Mouse (Mus musculus): ENCODE data around the gene Rsg1. TPM values are rescaled to one million over a fixed set of nuclear protein-coding genes. Genes with fewer than 3 reads are reported as not detected.

Gene Rsg1
- polyA plus RNA-seq, 1 experiment from 2014 or later = 2.0 TPM

DNA sequence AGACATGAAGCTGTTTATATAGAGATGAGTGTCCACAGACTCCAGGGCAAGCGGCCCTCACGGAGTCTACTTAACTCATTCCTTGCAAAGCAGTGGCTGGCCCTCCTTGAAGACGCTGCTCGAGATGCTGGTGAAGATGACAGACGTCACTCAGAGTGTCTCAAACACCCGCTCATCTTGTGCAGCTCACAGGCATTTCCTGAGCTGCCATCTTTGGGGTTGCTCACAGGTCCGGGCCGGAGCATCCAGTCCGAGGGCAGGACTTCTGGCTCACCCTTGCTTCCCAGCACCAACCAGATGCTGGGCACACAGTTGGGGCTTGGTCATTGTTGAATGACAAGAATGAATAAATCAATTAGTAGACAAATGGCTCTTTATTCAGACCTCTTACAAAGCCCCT is 864 bp upstream of the Rsg1 start:
- no peak for ATAC-seq (ENCODE audit: insufficient number of reproducible peaks, low FRiP score)
- H3K9ac ChIP-seq = no peak overlapping the region
- H3K4me3 ChIP-seq = no peak overlapping the region
- H3K4me1 ChIP-seq (replicated peaks) = peaks cover 15% of the 10 kb centered on the region
- H3K4me2 ChIP-seq = peak overlapping the region; percentile 98
- 84% methylated on average over 9 of the region's 9 CpGs for WGBS
- H3K36me3 ChIP-seq = no peaks in the 10 kb centered on the region
- no peaks in the 10 kb centered on the region for H3K9me3 ChIP-seq (replicated peaks)
- no peak overlapping the region for H3K27ac ChIP-seq (ENCODE audit: poor library complexity, severe bottlenecking)
- no peaks in the 10 kb centered on the region for H3K27me3 ChIP-seq (replicated peaks)

DNA sequence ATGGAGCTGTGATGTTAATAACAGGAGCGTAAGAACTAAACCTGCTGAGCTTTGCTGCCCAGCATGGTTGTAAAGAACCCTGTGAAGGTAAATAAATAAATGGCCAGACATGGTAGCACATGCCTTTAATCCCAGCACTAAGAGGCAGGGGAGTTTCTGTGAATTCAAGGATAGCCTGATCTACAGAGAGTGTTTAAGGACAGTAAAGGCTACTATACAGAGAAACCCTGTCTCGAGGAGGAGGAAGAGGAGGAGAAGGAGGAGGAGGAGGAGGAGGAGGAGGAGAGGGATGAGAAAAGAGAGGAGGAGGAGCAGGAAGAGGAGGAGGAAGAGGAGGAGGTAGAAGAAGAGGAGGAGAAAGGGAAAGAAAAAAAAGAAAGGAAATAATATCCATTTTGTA is 414 bp upstream of the Rsg1 start:
- 49% methylated on average over 2 of the region's 2 CpGs for WGBS
- H3K4me1 ChIP-seq (replicated peaks) = peaks cover 15% of the 10 kb centered on the region
- no peaks in the 10 kb centered on the region for H3K27me3 ChIP-seq (replicated peaks)
- H3K4me2 ChIP-seq = peak overlapping the region; percentile 98
- peak overlapping the region; percentile 69; the same call in 1 of the 2 replicates for H3K9ac ChIP-seq
- no peaks in the 10 kb centered on the region for H3K36me3 ChIP-seq
- peak overlapping the region; percentile 61 for H3K4me3 ChIP-seq
- no peak overlapping the region for H3K27ac ChIP-seq (ENCODE audit: poor library complexity, severe bottlenecking)
- H3K9me3 ChIP-seq (replicated peaks) = no peaks in the 10 kb centered on the region
- ATAC-seq (ENCODE audit: insufficient number of reproducible peaks, low FRiP score) = no peak

DNA sequence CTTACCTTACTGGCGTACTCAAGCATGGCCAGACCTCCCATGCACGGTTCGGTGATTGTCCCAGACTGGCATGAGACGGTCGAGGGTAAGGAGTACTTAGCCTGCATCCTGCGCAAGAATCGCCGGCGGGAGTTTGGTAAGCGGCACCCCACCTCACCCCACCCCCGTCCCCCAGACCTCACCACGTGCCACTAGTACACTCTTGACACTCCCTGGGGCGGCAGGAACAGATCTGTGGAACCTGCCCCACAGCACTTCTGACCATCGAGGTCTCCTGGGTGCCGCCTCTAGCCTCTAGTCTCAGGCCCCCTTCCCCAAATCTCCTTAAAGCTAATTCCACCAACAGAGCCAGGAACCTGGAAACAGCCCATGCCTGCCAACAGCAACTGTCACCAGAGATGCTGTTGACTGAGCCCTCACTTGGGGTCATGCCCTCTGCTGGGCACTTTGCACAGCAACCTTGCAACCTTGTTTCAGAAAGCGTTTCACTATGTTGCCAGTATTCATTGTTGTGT is 638 bp downstream of the Rsg1 start:
- ATAC-seq (ENCODE audit: insufficient number of reproducible peaks, low FRiP score) = peak; percentile 46
- no peaks in the 10 kb centered on the region for H3K9me3 ChIP-seq (replicated peaks)
- peaks cover 18% of the 10 kb centered on the region for H3K4me1 ChIP-seq (replicated peaks)
- H3K4me2 ChIP-seq = peak overlapping the region; percentile 98
- peak overlapping the region; percentile 61 for H3K4me3 ChIP-seq
- H3K9ac ChIP-seq = peak overlapping the region; percentile 69
- no peaks in the 10 kb centered on the region for H3K27me3 ChIP-seq (replicated peaks)
- 2% methylated on average over 16 of the region's 16 CpGs for WGBS
- H3K36me3 ChIP-seq = no peaks in the 10 kb centered on the region
- H3K27ac ChIP-seq (ENCODE audit: poor library complexity, severe bottlenecking) = no peak overlapping the region

DNA sequence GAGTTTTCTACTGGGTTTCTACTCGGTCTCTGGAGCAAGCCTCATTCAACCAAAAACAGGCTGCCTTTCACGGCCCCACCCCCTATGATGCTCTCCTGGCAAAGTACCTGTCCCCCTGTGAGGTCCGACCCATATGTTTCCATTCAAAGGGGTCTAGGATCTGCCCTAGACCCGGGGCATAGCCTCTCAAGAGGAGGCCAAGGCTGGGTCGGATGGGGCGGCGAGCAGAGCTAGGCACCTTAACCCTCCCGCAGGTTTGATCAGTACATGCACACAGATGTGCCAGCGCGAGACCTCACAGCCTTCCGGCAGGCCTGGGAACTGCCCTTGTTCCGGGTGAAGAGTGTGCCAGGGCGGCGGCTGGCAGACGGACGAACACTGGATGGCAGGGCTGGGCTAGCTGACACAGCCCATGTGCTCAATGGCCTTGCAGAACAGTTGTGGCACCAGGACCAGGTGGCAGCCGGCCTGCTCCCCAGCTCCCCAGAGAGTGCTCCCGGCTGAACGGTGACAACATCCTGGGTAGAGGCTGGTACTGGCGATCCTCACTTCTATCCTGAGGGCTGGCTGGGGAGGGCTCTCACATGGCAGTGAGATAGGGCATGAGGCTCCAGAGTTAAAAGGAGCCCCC is 5.9 kb downstream of the Rsg1 start:
- Histone ChIP-seq H3K27ac (ENCODE audit: poor library complexity, severe bottlenecking) (no peak overlapping the region), H3K9me3 (replicated peaks) (no peaks in the 10 kb centered on the region), H3K9ac (no peak overlapping the region), H3K36me3 (0 out of 2 replicates have a peak, but pooled peaks cover 7% of the 10 kb centered on the region), H3K4me3 (no peak overlapping the region), H3K27me3 (replicated peaks) (no peaks in the 10 kb centered on the region), H3K4me1 (replicated peaks) (peaks cover 5% of the 10 kb centered on the region), H3K4me2 (no peak overlapping the region)
- ATAC-seq (ENCODE audit: insufficient number of reproducible peaks, low FRiP score) = no peak
- 88% methylated on average over 20 of the region's 20 CpGs for WGBS

DNA sequence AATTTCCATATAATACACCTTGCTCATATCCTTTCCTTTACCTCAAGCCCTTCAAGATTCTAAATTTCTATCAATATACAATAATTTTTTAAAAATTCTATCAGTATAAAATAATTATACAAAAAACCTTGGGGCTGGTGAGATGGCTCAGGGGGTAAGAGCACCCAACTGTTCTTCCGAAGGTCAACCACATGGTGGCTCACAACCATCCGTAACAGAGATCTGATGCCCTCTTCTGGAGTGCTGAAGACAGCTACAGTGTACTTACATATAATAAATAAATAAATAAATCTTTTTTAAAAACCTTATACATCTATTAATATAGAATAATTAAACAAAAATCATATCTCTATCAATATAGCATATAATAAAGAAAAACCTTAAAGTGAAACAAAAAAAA is 8.1 kb downstream of the Rsg1 start:
- 63% methylated on average over 2 of the region's 2 CpGs for WGBS
- H3K36me3 ChIP-seq = 0 out of 2 replicates have a peak, but pooled peaks cover 7% of the 10 kb centered on the region
- H3K9ac ChIP-seq = no peak overlapping the region
- no peak overlapping the region for H3K4me2 ChIP-seq
- ATAC-seq (ENCODE audit: insufficient number of reproducible peaks, low FRiP score) = no peak
- H3K27ac ChIP-seq (ENCODE audit: poor library complexity, severe bottlenecking) = no peak overlapping the region
- no peaks in the 10 kb centered on the region for H3K9me3 ChIP-seq (replicated peaks)
- no peaks in the 10 kb centered on the region for H3K27me3 ChIP-seq (replicated peaks)
- H3K4me3 ChIP-seq = no peak overlapping the region
- 0 out of 2 replicates have a peak, but pooled peaks cover 3% of the 10 kb centered on the region for H3K4me1 ChIP-seq (replicated peaks)

DNA sequence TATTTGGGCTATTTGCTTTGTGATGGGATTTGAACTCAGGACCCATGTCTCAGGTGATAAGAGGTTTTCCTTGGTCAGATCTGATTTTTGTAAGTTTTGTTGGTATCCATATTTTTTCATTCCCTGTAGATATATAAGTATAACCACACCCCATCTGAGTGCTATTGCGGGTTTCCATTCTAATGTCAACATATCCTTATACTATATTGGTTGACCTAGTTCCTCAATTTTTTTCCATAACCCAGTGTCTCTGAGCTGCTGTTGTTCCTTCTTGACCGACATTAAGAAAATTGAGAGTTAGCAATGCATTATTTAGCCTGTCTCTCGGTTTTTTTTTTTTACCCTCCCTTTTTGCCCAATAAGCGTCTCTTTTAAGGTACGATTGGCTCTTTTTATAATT is 9.0 kb downstream of the Rsg1 start:
- WGBS = 90% methylated on average over 5 of the region's 5 CpGs
- Histone ChIP-seq H3K4me1 (replicated peaks) (0 out of 2 replicates have a peak, but pooled peaks cover 3% of the 10 kb centered on the region), H3K27me3 (replicated peaks) (no peaks in the 10 kb centered on the region), H3K9ac (no peak overlapping the region), H3K9me3 (replicated peaks) (no peaks in the 10 kb centered on the region), H3K27ac (ENCODE audit: poor library complexity, severe bottlenecking) (no peak overlapping the region), H3K4me2 (no peak overlapping the region), H3K36me3 (0 out of 2 replicates have a peak, but pooled peaks cover 7% of the 10 kb centered on the region), H3K4me3 (no peak overlapping the region)
- ATAC-seq (ENCODE audit: insufficient number of reproducible peaks, low FRiP score) = no peak

DNA sequence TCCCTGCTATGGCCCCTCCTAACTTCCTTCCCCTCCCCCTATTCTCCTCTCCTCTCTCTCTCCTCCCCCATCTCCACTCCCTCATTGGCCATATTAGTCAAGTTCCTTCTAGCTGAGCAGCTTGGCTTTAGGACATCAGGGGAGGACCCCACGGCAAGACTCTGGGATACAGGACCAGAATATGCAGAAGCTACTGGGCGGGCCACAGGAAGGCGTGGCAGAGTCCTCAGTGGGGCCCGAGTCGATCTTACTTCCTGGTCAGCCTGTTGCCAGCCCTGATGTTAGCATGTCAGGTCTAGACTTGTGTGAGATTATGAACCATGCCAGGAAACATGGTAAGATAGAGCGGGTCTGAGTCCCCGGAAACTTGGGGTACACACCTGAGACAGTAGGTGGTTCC is 14.9 kb downstream of the Rsg1 start:
- WGBS = 78% methylated on average over 7 of the region's 7 CpGs
- Histone ChIP-seq H3K4me3 (no peak overlapping the region), H3K27ac (ENCODE audit: poor library complexity, severe bottlenecking) (no peak overlapping the region), H3K27me3 (replicated peaks) (peaks cover 24% of the 10 kb centered on the region; the same call in 1 of the 2 replicates), H3K9me3 (replicated peaks) (no peaks in the 10 kb centered on the region), H3K9ac (no peak overlapping the region), H3K4me1 (replicated peaks) (peaks cover 10% of the 10 kb centered on the region), H3K36me3 (no peaks in the 10 kb centered on the region), H3K4me2 (no peak overlapping the region)
- ATAC-seq (ENCODE audit: insufficient number of reproducible peaks, low FRiP score) = no peak

DNA sequence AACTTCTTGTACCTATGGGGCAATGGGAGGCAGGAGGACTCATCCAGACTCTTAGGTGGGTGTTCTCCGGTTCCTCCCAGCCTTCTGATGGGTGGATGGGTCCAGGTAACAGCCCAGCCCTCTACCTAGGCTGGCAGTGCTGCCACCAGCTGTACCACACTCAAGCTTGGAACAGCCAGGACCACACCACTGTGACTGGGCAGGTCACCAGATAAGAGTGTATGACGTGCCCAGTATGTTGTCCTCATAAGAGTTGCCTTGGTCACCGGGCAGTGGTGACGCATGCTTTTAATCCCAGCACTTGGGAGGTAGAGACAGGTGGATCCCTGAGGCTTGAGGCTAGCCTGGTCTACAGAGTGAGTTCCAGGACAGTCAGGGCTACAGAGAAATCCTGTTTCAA is 19.4 kb downstream of the Rsg1 start:
- Histone ChIP-seq H3K4me1 (replicated peaks) (peaks cover 10% of the 10 kb centered on the region), H3K9me3 (replicated peaks) (no peaks in the 10 kb centered on the region), H3K4me3 (no peak overlapping the region), H3K27ac (ENCODE audit: poor library complexity, severe bottlenecking) (no peak overlapping the region), H3K27me3 (replicated peaks) (peaks cover 43% of the 10 kb centered on the region), H3K4me2 (no peak overlapping the region), H3K36me3 (no peaks in the 10 kb centered on the region), H3K9ac (no peak overlapping the region)
- ATAC-seq (ENCODE audit: insufficient number of reproducible peaks, low FRiP score) = no peak
- 83% methylated on average over 4 of the region's 4 CpGs for WGBS

DNA sequence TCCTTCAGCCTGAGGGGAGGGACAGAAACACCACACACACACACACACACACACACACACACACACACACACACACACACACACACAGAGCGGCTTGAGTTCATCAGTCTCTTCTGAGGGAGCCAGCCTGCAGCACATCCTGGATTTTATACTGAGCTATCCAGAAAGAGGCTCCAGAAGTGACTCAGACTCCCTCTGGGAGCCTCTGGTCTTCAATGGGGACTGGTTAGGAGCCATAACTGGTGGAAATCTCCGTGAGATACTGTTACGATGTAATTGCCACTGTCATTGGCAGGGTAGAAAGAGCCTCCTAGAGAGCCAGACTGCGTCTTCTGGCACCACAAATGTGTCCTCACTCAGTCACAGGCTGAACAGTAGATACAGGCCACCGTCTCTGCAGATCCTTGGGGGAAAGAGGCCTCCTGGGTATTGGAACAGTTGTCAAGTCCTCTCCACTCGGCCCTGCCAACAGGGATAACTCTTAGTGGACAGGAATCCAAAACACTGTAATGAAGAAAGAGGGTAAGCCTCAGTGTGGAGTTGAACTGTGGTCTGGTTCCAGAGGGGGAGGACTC is 21.9 kb downstream of the Rsg1 start:
- no peak overlapping the region for H3K4me3 ChIP-seq
- H3K4me1 ChIP-seq (replicated peaks) = peaks cover 19% of the 10 kb centered on the region
- no peak overlapping the region for H3K27ac ChIP-seq (ENCODE audit: poor library complexity, severe bottlenecking)
- H3K4me2 ChIP-seq = no peak overlapping the region
- whole genome bisulfite sequencing = 62% methylated on average over 6 of the region's 6 CpGs
- peaks cover 65% of the 10 kb centered on the region for H3K27me3 ChIP-seq (replicated peaks)
- ATAC-seq (ENCODE audit: insufficient number of reproducible peaks, low FRiP score) = no peak
- no peaks in the 10 kb centered on the region for H3K36me3 ChIP-seq
- H3K9me3 ChIP-seq (replicated peaks) = no peaks in the 10 kb centered on the region
- no peak overlapping the region for H3K9ac ChIP-seq

DNA sequence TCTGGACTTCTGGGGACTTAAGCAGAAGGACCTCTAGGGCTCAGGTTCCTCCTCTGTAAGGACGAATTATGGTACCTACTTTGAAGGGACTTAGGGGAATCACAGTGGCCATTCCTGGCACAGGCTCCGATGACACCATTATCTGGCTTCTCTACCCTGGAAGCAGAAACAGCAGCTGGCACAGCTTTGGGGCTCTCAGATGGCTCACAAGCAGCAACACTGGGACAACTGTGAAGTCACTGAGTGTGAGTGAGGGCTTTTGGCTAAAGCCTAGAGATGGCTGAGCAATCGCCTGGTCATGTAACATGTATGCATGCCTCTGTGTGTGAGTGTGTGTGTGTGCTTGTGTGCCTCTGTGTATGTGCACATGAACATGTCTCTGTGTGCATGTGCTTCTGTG is 23.1 kb downstream of the Rsg1 start:
- Histone ChIP-seq H3K4me1 (replicated peaks) (peaks cover 24% of the 10 kb centered on the region), H3K27me3 (replicated peaks) (peaks cover 67% of the 10 kb centered on the region), H3K4me2 (no peak overlapping the region), H3K4me3 (no peak overlapping the region), H3K36me3 (no peaks in the 10 kb centered on the region), H3K27ac (ENCODE audit: poor library complexity, severe bottlenecking) (no peak overlapping the region), H3K9ac (no peak overlapping the region), H3K9me3 (replicated peaks) (no peaks in the 10 kb centered on the region)
- no peak for ATAC-seq (ENCODE audit: insufficient number of reproducible peaks, low FRiP score)
- 71% methylated on average over 3 of the region's 3 CpGs for WGBS

DNA sequence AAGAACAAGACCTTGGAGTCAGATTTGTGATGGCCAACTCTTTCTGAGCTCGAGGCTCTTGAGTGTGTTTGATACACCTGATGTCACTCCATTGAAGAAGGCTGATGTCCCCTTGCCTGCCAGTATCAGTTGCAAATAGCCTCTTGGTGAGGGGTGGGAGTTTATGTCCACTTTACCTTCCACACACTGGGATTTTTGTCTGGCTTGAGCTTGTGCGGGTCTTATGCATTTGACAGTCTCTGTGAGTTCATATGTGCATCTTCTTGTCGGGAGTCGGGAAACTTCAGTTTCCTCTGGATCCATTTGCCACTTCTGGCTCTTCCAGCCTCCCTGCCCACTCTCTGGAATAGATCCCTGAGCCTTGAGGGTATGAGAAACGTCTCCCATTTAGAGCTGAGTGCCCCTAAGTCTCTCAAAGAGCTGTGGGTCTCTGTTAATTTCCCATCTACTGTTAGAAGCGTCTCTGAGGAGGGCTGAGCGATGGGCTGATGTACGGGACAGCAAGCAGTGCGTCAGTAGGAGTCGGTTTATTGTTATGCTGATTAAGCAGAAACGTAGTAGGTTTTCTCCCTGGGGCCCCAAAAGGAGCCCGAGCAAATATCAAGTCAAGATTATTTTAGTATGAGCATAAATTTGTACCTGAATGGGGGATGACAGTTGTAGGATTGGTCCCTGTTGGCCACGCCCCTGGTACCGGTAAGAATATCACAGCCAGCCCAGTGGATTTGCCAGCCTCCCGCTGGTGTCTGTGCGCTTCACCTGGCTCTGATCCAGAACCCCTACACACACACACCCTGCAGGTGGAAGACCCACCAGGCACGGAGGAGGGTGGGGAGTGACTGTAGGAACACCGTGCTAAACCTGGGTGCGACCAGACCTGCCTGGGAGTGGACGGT is 25.0 kb downstream of the Rsg1 start:
- peak overlapping the region; percentile 44 for H3K4me3 ChIP-seq
- WGBS = 6% methylated on average over 20 of the region's 20 CpGs
- ATAC-seq (ENCODE audit: insufficient number of reproducible peaks, low FRiP score) = no peak
- no peaks in the 10 kb centered on the region for H3K36me3 ChIP-seq
- H3K9me3 ChIP-seq (replicated peaks) = no peaks in the 10 kb centered on the region
- no peak overlapping the region for H3K27ac ChIP-seq (ENCODE audit: poor library complexity, severe bottlenecking)
- peaks cover 72% of the 10 kb centered on the region for H3K27me3 ChIP-seq (replicated peaks)
- peak overlapping the region; percentile 47; the same call in 1 of the 2 replicates for H3K9ac ChIP-seq
- H3K4me2 ChIP-seq = peak overlapping the region; percentile 82
- peaks cover 35% of the 10 kb centered on the region for H3K4me1 ChIP-seq (replicated peaks)

All from heart, embryonic 12.5 days (tissue).